Mouse (Mus musculus): ENCODE measurements around the gene Cnn2.

Gene Cnn2

DNA sequence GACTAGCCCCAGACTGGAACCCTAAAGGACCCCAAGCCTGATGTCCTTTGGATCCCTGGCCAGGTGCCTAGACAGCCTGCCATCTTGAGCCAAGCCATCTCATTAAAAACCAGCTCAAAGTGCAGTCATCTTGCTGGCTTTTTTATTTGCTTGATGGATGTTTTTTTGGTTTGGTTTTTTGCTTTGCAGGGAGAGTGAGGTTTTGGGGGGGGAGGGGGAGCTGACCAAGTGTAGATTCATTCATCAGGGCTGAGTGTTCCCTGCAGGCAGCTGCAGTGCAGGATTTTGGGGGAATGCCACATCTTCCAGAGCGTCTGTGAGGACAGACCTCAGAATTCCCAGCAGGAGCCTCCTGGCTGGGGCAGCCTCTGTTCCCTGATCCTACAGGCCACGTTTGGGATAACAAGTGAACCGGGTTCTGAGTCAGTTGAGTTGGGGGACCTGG, 19.2 kb upstream of the Cnn2 start:
- in situ Hi-C loops (cut with MboI, MseI) = no loop called here

DNA sequence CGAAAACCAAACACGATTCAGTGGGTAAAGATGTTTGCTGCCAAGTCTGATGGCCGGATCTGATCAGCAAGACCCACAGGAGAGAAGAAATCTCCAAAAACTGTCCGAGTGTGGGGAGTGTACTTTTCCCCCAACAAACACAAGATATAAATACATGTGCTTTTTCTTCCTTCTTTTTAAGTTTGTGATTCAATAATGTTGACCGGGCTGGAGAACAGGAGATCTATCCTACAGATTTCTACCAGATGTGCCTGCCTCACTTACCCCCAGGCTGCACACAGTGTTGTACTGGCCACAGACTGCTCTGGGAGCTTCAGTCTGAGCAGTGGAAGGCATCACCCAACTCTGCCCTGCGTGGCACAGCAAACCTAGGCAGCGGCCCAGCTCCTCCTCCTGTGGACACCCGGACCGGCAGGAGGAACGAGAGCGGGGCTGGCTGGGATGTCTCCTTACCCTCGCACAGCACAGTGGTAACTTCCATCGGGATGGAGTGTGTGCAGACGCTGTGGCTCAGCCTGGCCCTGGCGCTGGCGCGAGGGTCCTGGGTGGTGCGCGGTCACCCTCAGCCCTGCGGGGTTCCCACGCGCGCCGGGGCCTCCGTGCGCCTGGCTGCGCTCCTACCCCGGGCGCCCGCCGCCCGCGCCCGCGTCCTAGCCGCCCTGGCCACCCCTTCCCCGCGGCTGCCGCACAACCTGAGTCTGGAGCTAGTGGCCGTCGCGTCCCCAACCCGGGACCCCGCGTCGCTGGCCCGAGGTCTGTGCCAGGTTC, 17.8 kb upstream of the Cnn2 start, which contains the start of gene Grin3b:
TSS of gene Grin3b (plus strand) at position 301 of the 768 bp plus-strand sequence.
- in situ Hi-C loops (cut with MboI, MseI) = no loop called here

DNA sequence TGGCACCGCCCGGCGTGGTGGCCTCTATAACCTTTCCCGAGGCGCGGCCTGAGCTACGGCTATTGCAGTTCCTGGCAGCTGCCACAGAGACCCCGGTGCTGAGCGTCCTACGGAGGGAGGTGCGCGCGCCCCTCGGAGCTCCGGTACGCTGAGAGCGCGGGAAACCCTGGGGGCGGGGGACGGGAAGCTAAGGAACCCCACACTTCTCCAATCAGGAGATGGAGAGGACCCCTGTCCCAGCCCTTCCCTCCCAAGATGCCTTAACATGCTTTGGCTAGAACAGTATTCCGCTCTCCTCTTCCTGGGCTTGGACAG, 17.2 kb upstream of the Cnn2 start:
- in situ Hi-C loops (cut with MboI, MseI) = no loop called here

DNA sequence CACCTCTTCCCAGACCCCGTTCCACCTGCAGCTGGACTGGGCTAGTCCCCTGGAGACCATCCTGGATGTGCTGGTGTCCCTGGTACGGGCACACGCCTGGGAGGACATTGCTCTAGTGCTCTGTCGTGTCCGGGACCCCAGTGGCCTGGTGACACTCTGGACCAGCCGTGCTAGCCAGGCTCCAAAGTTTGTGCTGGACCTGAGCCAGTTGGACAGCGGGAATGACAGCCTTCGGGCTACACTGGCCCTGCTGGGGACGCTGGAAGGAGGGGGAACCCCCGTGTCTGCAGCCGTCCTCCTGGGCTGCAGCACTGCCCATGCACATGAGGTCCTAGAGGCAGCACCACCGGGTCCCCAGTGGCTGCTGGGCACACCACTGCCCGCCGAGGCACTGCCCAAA, 15.6 kb upstream of the Cnn2 start:
- in situ Hi-C loops (cut with MboI, MseI) = no loop called here

DNA sequence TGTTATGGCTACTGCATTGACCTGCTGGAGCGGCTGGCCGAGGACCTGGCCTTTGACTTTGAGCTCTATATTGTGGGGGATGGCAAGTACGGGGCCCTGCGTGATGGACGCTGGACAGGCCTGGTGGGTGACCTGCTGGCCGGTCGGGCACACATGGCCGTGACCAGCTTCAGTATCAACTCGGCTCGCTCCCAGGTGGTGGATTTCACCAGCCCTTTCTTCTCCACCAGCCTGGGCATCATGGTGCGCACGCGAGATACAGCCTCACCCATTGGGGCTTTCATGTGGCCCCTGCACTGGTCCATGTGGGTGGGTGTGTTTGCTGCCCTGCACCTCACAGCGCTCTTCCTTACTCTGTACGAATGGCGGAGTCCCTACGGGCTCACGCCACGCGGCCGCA, 14.3 kb upstream of the Cnn2 start:
- in situ Hi-C loops (cut with MboI, MseI) = no loop called here

DNA sequence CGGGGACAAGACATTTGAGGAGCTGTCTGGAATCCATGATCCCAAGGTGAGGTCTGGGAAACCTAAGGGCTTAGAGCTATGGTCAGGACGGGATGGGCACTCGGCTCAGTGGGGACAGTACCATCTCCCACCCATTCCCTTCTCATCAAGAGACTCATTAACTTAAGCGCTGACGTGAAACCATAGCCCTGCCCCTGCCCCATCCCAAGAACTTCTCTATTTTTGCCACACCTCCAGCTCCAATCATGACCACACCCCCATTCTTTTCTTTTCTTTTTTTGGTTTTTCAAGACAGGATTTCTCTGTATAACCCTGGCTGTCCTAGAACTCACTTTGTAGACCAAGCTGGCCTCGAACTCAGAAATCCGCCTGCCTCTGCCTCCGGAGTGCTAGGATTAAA, 13.7 kb upstream of the Cnn2 start:
- in situ Hi-C loops (cut with MboI, MseI) = no loop called here

DNA sequence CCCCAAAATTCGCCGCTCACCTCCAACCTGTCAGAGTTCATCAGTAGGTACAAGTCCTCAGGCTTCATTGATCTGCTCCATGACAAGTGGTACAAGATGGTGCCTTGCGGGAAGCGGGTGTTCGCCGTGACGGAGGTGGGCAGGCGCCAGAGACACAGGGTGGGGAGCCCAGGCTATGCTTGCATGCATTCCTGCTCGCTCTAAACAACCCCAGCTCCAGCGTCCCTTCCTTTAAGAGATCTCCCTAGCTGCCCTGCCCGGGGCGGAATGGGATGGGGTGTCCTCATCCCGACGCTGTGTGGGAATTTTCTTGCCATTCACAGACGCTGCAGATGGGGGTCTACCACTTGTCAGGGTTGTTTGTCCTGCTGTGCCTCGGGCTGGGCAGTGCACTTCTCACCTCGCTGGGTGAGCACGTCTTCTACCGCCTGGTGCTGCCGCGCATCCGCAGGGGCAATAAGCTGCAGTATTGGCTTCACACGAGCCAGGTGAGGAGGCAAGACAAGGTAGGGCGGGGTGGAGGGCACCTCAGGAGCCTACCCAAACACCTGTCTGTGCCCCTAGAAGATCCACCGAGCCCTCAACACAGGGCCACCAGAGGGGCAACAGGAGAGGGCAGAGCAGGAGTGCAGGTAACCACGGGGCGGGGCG, 12.2 kb upstream of the Cnn2 start:
- in situ Hi-C loops (cut with MboI, MseI) = no loop called here

DNA sequence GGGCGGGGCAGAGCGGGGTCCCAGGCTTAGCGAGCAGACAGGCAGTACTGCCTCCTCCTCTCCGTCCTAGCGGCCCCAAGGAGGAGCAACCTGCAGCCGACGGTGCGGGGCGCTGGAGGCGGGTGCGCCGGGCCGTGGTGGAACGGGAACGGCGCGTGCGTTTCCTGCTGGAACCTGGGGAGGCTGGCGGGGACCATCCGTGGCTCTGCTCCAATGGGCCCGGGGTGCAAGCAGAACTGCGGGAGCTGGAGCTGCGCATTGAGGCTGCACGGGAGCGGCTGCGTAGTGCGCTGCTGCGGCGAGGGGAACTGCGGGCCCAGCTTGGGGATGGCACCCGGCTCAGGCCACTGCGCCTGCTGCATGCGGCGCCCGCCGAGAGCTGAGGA, 11.7 kb upstream of the Cnn2 start:
- in situ Hi-C loops (cut with MboI, MseI) = no loop called here

DNA sequence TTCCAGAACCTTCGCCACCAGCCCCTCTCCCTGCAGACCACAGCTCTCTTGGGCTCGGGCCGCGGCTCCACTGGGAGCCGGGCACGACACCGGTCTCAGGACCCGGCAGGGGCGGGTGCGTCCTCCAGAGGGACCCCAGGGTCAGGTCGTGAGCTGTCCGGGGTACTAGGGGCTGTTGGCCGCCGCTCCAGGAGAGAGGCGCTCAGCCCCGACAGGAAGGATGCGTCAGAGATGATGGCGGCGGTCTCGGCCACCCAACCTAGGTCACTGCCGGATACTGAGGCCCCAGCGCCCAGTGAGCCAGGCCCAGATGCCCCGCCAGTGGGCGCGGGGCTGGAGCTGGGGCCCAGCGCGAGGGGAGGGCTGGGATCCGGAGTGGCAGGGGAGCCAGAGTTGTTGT, 11.1 kb upstream of the Cnn2 start:
- in situ Hi-C loops (cut with MboI, MseI) = no loop called here

DNA sequence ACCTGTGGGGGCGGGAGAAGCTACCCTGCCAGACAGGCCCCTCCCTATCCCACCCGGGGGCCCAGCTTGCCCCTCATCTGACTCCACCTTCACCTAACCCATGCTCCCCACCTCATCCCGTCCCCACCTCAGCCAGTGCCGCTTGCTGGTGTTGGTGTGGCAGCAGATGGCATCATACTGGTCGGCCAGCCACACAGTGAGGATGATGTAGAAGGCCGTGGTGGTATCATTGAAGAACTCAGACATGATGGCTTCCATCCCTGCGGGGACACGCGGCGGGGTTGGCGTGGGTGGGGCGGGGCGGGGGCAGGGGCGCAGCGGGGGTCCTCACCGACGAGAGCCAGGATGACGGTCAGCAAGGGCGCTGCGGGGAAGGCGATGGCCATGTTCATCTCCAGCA, 10.3 kb upstream of the Cnn2 start:
- in situ Hi-C loops (cut with MboI, MseI) = no loop called here

DNA sequence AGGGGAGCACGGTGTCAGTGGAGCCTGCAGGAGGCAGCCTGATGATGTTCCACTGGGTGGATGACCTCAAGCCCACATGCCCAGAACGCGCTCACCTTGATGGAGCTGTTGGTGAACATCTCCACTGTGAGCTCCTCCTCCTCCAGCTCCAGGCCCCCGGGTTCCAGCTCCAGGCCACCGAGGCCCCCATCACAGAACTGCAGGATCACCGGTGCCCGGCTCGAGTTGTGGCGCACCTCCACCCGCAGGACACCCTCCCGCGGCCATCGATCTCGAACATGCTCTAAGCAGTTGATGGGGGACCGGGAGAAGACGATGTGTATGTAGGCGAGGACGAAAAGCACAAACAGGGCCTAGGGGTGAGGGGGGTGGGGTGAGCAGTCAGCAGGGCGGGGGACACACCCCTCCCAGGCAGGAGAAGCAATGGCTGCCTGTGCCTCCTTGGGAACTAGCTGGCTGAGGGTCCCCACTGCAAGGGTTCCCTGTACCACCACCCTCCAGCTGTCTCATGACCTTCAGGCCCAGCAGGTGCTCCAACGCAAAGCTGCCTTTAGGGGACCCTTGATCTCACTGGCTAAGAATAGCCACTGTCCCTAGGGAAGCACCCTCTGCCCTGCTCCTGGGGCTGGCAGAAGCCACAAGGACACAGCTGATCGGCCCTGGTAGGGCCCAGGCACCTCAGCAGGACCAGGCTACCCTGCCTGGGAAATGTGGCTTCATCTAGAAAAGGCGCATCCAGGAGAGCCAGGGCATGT, 8.8 kb upstream of the Cnn2 start:
- in situ Hi-C loops (cut with MboI, MseI) = loop anchor here (10.0 kb wide), 1 partner anchor 135 kb away; the partner anchor contains the start of gene Stk11

DNA sequence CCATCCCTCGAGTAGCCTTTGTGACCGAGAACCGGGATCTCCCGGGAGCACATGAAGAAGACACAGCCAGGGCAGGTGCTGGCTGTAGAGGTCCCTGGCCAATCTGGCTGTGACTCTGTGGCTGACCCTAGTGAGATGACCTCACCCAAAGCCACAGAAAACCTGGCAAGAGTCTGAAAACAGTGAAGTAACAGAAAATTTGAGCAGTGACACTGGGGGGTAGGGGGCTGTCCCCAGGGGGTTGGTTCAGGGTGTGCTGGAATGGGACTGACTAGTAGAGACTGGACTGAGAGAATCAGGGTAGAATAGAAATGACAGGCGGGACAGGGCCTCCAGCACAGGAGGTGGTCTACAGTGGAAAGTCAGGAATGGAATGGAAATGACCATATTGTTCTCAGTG, 5.2 kb upstream of the Cnn2 start:
- in situ Hi-C loops (cut with MboI, MseI) = loop anchor here (10.0 kb wide), 1 partner anchor 132 kb away; the partner anchor contains the start of gene Stk11

DNA sequence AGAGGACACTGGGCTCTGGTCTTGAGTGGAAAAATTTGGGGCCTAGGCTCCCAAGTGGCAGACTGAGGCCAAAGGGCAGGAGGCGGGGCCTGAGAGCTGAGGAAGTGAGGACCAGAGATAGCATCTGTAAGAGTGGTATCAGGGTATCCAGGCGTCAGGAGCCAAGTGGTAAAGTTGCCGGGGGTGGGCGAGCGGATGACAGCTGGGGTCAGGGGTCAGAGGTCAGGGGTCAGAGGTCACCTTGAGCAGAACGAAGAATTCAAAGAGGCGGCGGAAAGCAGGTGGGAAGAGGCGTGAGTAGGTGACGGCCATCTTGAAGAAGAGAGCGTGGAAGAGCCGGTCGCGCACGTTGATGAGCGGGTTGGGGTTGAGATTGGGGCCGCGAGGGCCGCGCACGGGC, 4.7 kb upstream of the Cnn2 start:
- in situ Hi-C loops (cut with MboI, MseI) = loop anchor here (10.0 kb wide), 1 partner anchor 131 kb away; the partner anchor contains the start of gene Stk11

DNA sequence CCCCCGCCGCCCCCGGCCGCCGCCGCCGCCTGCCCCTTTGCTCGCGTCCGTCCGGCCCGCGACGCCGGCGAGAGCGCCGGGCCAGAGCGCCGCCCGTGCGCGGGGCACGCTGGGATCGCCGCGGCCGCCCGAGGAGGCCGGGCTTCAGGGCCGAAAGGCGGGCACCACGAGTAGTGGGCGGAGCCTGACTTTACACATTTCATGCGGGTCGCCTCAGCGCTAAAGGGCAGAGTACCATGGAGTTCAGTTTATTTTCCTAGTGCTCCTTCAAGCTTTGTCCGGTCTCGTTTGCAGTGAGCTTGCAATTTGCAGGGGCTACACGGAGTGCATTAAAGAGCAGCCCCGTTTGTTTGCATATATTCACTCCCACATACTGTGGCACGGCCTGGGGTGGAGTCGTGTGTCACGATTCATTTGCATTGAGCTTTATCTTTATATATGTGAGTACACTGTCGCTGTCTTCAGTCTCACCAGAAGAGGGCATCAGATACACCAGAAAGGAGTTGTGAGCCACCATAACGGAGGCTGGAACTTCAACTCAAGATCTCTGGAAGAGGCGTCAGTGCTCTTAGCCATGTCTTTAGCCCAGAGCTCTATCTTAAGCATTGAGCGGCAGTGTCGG, 4.1 kb upstream of the Cnn2 start, which contains the start of gene Tmem259:
TSS of gene Tmem259 (minus strand) at position 136 of the 622 bp plus-strand sequence.
- in situ Hi-C loops (cut with MboI, MseI) = loop anchor here (10.0 kb wide), 1 partner anchor 130 kb away; the partner anchor contains the start of gene Stk11

DNA sequence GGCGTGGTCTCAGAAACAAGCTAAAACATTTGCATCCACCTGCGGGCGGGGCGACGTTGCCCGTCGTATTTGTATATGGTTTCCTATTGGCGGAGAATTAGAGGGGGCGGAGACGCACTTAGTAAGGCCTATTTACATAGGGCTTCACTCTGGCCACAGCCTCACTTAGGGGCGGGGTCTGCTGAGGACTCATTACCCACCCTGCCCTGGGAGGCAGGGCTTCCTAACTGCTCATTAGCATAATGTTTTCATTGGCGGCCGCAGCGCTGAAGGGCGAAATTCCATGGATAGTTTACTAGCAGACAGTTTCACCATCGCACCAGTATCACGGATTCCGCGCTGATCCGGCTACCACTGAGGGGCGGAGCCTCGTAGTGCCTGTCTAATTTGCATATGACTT, 3.5 kb upstream of the Cnn2 start:
- in situ Hi-C loops (cut with MboI, MseI) = loop anchor here (5.0 to 10.0 kb wide), 2 partner anchors 130 to 157 kb away; partner anchors contain the start of genes Cbarp and Stk11

DNA sequence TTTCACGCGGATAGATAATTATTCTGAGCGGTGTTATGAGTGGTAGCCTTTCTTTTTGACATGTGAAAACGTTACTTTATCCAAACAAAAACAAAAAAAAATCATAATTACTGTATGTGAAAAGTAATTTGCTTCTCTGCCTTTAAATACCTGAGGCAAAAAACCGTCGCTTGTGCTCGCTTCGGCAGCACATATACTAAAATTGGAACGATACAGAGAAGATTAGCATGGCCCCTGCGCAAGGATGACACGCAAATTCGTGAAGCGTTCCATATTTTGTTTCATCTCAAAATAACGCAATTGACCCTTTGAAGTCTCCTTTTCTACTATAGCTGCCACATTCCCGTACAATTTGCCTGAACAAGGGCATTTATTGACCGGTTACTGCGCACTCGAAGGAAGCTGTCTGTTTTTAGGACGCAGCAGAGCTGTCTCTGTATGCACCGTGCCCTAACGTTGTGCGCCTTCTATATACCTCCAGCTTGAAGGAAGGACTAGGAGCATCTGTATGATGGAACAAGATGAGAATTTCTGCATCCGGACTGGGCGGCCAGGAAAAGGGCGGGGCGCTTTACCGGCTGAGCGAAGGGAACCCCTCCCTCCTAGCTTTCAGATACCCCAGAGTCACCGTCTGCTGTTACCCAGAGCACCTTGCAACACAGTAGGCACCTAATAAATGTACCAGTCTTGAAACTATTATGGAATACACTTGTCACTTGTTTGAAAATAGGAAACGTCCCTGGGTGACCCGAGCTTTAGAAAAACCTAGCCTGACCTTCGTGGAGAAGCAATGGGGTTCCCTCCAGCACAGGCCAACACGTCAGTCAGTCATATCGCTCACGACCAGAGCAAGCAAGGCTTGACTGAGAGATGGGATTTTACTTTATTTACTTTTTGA, 2.8 kb upstream of the Cnn2 start:
- in situ Hi-C loops (cut with MboI, MseI) = loop anchor here (5.0 to 10.0 kb wide), 2 partner anchors 129 to 157 kb away; partner anchors contain the start of genes Cbarp and Stk11

DNA sequence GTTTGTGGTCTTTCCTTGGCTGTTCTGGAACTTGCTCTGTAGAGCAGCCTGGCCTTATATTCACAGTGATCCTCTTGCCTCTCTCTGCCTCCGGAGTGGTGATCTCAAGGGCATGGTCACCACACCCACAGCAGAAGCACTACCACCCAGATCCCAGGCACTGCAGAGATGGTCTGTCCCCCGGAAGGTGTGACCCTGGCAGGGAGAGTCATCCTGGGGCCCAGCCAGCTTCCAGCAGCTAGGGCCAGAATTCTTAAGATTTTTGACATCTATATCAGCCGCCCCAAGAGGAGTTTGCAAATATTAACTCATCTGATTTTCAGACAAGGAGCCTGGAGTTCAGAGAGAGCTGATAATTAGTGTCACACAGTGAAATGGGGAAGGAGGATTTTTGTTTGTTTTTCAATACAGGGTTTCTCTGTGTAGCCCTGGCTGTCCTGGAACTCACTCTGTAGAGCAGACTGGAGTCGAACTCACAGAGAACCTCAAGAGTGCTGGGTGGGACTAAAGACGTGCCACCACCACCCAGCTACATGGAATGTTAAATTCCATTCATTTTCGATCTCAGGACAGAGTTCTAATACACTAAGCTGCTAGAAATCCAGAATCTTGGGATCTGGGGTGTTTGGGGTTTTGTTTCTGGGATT, 2.0 kb upstream of the Cnn2 start:
- in situ Hi-C loops (cut with MboI, MseI) = loop anchor here (5.0 to 10.0 kb wide), 2 partner anchors 128 to 156 kb away; partner anchors contain the start of genes Cbarp and Stk11

DNA sequence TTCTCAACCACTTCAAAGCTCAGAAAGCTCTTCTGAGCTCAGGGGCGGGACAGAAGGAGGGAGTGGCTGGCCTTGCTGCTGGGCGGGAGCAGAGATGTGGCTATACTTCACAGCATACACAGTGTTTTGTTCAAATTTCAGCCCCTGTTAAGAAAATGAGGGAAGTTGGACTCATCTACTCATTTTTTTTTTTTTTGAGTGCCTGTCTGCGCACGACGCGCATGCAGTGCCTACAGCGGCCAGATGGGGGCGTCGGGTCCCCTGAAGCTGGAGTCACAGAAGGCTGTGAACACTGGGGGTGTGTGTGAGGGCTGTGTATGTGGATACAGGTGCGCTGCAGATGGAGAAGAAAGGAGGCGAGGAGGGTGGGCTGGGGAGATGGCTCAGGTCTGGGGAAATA, 1.4 kb upstream of the Cnn2 start:
- in situ Hi-C loops (cut with MboI, MseI) = loop anchor here (5.0 to 10.0 kb wide), 2 partner anchors 128 to 155 kb away; partner anchors contain the start of genes Cbarp and Stk11

DNA sequence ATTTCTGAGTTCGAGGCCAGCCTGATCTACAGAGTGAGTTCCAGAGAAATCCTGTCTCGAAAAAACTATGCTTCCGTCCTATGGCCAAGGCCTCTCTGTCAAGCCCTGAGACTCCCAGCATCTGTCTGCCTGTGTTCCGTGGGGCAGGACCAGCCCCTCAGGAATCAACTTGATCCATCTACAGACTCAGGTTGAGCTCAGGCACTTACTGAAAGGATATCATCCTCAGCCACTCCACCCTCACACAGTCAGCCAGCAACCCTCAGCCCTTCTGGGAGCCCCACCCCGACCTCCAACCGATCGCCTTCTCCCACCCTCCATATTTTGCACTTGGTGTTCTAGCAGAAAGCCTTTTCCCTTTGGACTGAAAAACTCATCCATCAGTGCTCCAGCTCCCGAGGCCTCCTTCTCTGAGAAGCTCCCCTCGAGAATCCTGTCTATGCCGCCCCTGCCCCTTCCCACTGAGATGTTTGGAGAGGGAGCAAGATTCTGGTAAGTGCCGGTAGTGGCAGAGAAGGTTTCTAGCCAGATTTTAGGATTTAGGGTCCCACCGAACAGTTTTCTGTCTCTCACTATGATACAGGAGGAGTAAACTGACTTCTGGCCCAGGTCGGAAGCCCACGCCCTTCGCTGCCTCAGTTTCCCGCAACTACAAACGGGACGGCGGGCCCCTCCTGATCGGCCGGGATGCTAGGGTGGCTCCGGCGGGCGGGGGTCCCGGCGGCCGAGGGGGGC, 446 bp upstream of the Cnn2 start:
- in situ Hi-C loops (cut with MboI, MseI) = loop anchor here (5.0 to 10.0 kb wide), 2 partner anchors 127 to 154 kb away; partner anchors contain the start of genes Cbarp and Stk11

All from regulatory T cell (primary cell).